Mouse (Mus musculus) ovary, adult 2 months (tissue): ENCODE results near the gene Lrrc8a. TPM values are rescaled to one million over a fixed set of nuclear protein-coding genes. Genes with fewer than 3 reads are reported as not detected.

Source experiments
- polyA plus RNA-seq: library from polyadenylated mRNA; depleted of rRNA; stranded (reverse); fragments of >200 nt; gene quantifications from 2 replicates; pipeline ENCODE4 v1.2.3, GENCODE M21; 2012; rRNA removed

The Lrrc8a gene
- polyA plus RNA-seq = 37.6 and 50.6 TPM in 2 replicates

GRCm38 (mm10) chr2:30237199-30237880 is at the start of gene Lrrc8a:
Gene Lrrc8a (plus strand): TSS chr2:30237715.

GRCm38 (mm10) chr2:30205629-30206357 is 31.7 kb upstream of the Lrrc8a start, which contains the start of gene Kyat1:
Gene Kyat1 (minus strand): TSS chr2:30205847.

DNA sequence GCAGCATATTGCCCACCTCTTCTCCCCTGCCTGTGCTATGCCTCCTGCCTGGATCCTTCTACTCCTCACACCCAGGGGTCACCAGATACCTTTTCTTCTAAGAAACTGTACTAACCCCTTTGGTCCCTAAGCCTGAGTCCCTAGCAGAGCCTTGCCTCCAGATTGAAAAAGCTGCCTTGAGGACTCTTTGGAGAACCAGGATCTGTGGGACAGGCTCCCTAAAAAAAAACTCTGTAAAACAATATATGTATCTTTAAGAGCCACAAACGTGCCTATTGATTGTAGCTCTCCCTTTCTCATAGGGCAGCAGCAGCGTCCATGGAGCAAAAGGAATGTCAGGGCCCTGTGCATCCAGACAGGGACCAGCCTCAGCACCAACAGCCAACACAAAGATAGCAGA is 2.8 kb downstream of the Lrrc8a start, which contains the start of gene Gm28035:
Gene Gm28035 (plus strand): TSS at position 301 of the 400 bp plus-strand sequence.

DNA sequence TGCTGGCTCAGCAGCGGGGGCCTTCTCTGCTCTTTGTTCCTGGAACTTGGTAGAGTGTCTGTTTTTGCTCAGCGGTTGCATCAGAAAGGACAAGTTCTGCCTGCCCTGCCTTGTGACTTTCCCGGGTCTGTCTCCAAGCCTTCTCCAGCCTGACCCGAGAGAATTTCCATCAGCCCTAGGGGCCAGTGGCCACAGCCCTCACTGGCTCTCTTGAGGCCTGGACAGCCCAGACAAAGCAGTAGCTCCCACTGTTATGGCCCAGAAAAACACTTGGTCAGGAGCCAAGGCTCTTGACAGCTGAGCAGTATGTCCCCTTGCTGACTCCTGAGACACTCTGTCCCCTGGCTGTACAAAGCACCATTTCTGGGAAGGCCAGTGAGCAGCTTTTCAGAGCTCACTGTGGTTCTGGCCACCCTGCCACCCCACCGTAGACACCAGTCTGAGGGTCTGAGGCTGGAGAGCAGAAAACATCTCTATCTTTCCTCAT is 28.3 kb downstream of the Lrrc8a start, which contains the start of gene Phyhd1:
Gene Phyhd1 (plus strand): TSS at position 437 of the 487 bp plus-strand sequence.

GRCm38 (mm10) chr2:30280743-30281142 is 43.2 kb downstream of the Lrrc8a start, which contains the start of gene Gm28038:
Gene Gm28038 (plus strand): TSS chr2:30281043.

GRCm38 (mm10) chr2:30286192-30287026 is 48.9 kb downstream of the Lrrc8a start, which contains the start of the genes Dolk and Nup188:
Gene Dolk (minus strand): TSS chr2:30286334.
Gene Nup188 (plus strand): TSS chr2:30286397.

Other genes with a start within 250 kb of the Lrrc8a start
- 82.6 and 84.6 TPM in 2 replicates for gene Wdr34, start 188.8 kb upstream of the Lrrc8a start, polyA plus RNA-seq
- 94.7 and 122 TPM in 2 replicates for gene Set, start 180.3 kb upstream of the Lrrc8a start, polyA plus RNA-seq
- gene Pkn3, start 160.0 kb upstream of the Lrrc8a start, polyA plus RNA-seq = 12.3 and 17.6 TPM in 2 replicates
- 122 and 132 TPM in 2 replicates for gene Zdhhc12, start 144.1 kb upstream of the Lrrc8a start, polyA plus RNA-seq
- 93.9 and 97.8 TPM in 2 replicates for gene Zer1, start 113.1 kb upstream of the Lrrc8a start, polyA plus RNA-seq
- 70.8 and 76.2 TPM in 2 replicates for gene Tbc1d13, start 104.0 kb upstream of the Lrrc8a start, polyA plus RNA-seq
- gene Endog, start 66.2 kb upstream of the Lrrc8a start, polyA plus RNA-seq = 153 and 202 TPM in 2 replicates
- gene Spout1, start 59.3 kb upstream of the Lrrc8a start, polyA plus RNA-seq = 40.3 and 45.0 TPM in 2 replicates
- gene Kyat1, start 31.9 kb upstream of the Lrrc8a start, polyA plus RNA-seq = 22.8 and 27.1 TPM in 2 replicates
- 24.7 and 26.6 TPM in 2 replicates for gene Gm28035, start 2.9 kb downstream of the Lrrc8a start, polyA plus RNA-seq
- 14.2 and 19.9 TPM in 2 replicates for gene Phyhd1, start 28.5 kb downstream of the Lrrc8a start, polyA plus RNA-seq
- not detected in 2 replicates for gene Gm28038, start 43.3 kb downstream of the Lrrc8a start, polyA plus RNA-seq
- gene Dolk, start 48.6 kb downstream of the Lrrc8a start, polyA plus RNA-seq = 34.5 and 37.5 TPM in 2 replicates
- gene Nup188, start 48.7 kb downstream of the Lrrc8a start, polyA plus RNA-seq = 61.6 and 69.2 TPM in 2 replicates
- 247 and 249 TPM in 2 replicates for gene Sh3glb2, start 121.6 kb downstream of the Lrrc8a start, polyA plus RNA-seq
- gene Miga2, start 126.5 kb downstream of the Lrrc8a start, polyA plus RNA-seq = 44.2 and 46.2 TPM in 2 replicates
- 63.2 and 66.5 TPM in 2 replicates for gene Dolpp1, start 154.5 kb downstream of the Lrrc8a start, polyA plus RNA-seq
- gene Crat, start 178.1 kb downstream of the Lrrc8a start, polyA plus RNA-seq = 71.6 and 99.4 TPM in 2 replicates
- gene Ptpa, start 178.3 kb downstream of the Lrrc8a start, polyA plus RNA-seq = 168 and 185 TPM in 2 replicates
- gene Ier5l, start 236.5 kb downstream of the Lrrc8a start, polyA plus RNA-seq = 69.3 and 75.4 TPM in 2 replicates